ENCODE assay signal across 26 mouse cellular contexts in genomic region chr8:35289967-35290366, GRCm38 (mm10).
DNase-seq lines count a peak whose midpoint lies in the region; ATAC-seq and TF ChIP-seq lines count a peak whose summit lies in the region.
"Had no signal": no experiment of that assay in that cellular context is flagged by ENCODE, and none has a peak within 500 bp of the region (broad histone marks: within the 10 kb centered on the region; RNA-seq: fewer than 3 reads in every experiment).

No protein-coding gene starts in this region.

- H3K4me3 ChIP-seq in heart, embryonic 14.5 days (ENCODE audit: control insufficient read depth in 1 of 2, insufficient read depth in 1 of 2, low read depth in 1 of 2, low read length in 2 of 2) = no peak overlapping the region
- H3K4me3 ChIP-seq in lung, embryonic 16.5 days (ENCODE audit: low read length) = no peak overlapping the region
- H3K4me3 ChIP-seq in lung, adult 2 months (replicated peaks; ENCODE audit: extremely low read depth, low read depth, low read length) = no peak overlapping the region
- no peak overlapping the region for H3K4me3 ChIP-seq in stomach, embryonic 15.5 days (replicated peaks)
- no peak overlapping the region for H3K4me3 ChIP-seq in intestine, embryonic 16.5 days (ENCODE audit: low read length)
- H3K4me3 ChIP-seq: forebrain, embryonic 13.5 days; intestine, embryonic 15.5 days; limb, embryonic 12.5 days; liver, embryonic 12.5 days; midbrain, embryonic 10.5 days; midbrain, embryonic 15.5 days; neural tube, embryonic 15.5 days had no signal

- peaks cover 2 to 9% of the 10 kb centered on the region in 2 experiments; a peak in 3 of 4 replicates for H3K4me1 ChIP-seq in heart, embryonic 14.5 days (ENCODE audit: control insufficient read depth in 2 of 2, insufficient read depth in 2 of 2, low read length in 2 of 2)
- H3K4me1 ChIP-seq in lung, embryonic 16.5 days (replicated peaks; ENCODE audit: control insufficient read depth, insufficient read depth, low read length) = peaks cover 8% of the 10 kb centered on the region
- H3K4me1 ChIP-seq in lung, adult 2 months (ENCODE audit: control insufficient read depth, insufficient read depth, low read length) = no peaks in the 10 kb centered on the region
- H3K4me1 ChIP-seq in stomach, embryonic 15.5 days = peaks cover 6% of the 10 kb centered on the region
- H3K4me1 ChIP-seq in intestine, embryonic 16.5 days (ENCODE audit: control insufficient read depth, insufficient read depth, low read length) = peaks cover 10% of the 10 kb centered on the region
- H3K4me1 ChIP-seq: forebrain, embryonic 13.5 days; liver, embryonic 12.5 days; midbrain, embryonic 15.5 days; neural tube, embryonic 15.5 days had no signal

- 0 out of 2 replicates have a peak, but pooled peaks cover 11% of the 10 kb centered on the region for H3K9me3 ChIP-seq in heart, embryonic 14.5 days (ENCODE audit: control insufficient read depth, low read length)
- H3K9me3 ChIP-seq in lung, embryonic 16.5 days (ENCODE audit: control insufficient read depth, low read length) = 0 out of 2 replicates have a peak, but pooled peaks cover 2% of the 10 kb centered on the region
- no peaks in the 10 kb centered on the region for H3K9me3 ChIP-seq in stomach, embryonic 15.5 days
- peaks cover 2% of the 10 kb centered on the region for H3K9me3 ChIP-seq in intestine, embryonic 16.5 days (ENCODE audit: control insufficient read depth, low read length)
- H3K9me3 ChIP-seq: forebrain, embryonic 13.5 days; intestine, embryonic 15.5 days; limb, embryonic 12.5 days; liver, embryonic 12.5 days; midbrain, embryonic 10.5 days; midbrain, embryonic 15.5 days; neural tube, embryonic 15.5 days had no signal

- no peak for TF ChIP-seq CTCF in lung, adult 2 months (IDR thresholded peaks at IDR 0.05; ENCODE audit: insufficient read depth, low read length)

- DNase-seq in heart, postnatal 10 days = no peak
- no peak for DNase-seq in lung, adult 2 months
- DNase-seq: adrenal gland, postnatal 25 days; B cell, adult 2 months; cerebellum, adult 18-20 months; cerebellum, postnatal 14 days; gastrocnemius, postnatal 25 days; kidney, adult 8-10 months; kidney, postnatal 10 days; layer of hippocampus, adult 9-11 months; liver, postnatal 0 days; right cerebral cortex, postnatal 25 days; thymus, adult 2 months; thymus, postnatal 36 days had no signal

- 0 out of 2 replicates have a peak, but pooled peaks have one; percentile 50 for ATAC-seq in heart, embryonic 14.5 days (ENCODE audit: insufficient number of reproducible peaks, insufficient read depth, low FRiP score, low read depth)
- ATAC-seq in lung, embryonic 16.5 days (ENCODE audit: low read depth) = no peak
- ATAC-seq in stomach, embryonic 15.5 days (ENCODE audit: insufficient read depth, low FRiP score, low read depth) = no peak
- no peak for ATAC-seq in intestine, embryonic 16.5 days
- ATAC-seq: forebrain, embryonic 13.5 days; hindbrain, embryonic 16.5 days; intestine, embryonic 15.5 days; liver, embryonic 12.5 days; liver, postnatal 0 days; midbrain, embryonic 15.5 days had no signal

- no peak overlapping the region for H3K9ac ChIP-seq in heart, embryonic 14.5 days (ENCODE audit: low read length)
- no peak overlapping the region for H3K9ac ChIP-seq in lung, embryonic 16.5 days (ENCODE audit: low read length)
- no peak overlapping the region for H3K9ac ChIP-seq in stomach, embryonic 15.5 days
- no peak overlapping the region for H3K9ac ChIP-seq in intestine, embryonic 16.5 days (ENCODE audit: low read depth, low read length)
- H3K9ac ChIP-seq: forebrain, embryonic 13.5 days; intestine, embryonic 15.5 days; limb, embryonic 12.5 days; liver, embryonic 12.5 days; liver, postnatal 0 days; midbrain, embryonic 15.5 days; neural tube, embryonic 15.5 days had no signal

- intact Hi-C loops in heart, postnatal 10 days (cut with DNase I) = no loop called here

- H3K4me2 ChIP-seq in heart, embryonic 14.5 days (ENCODE audit: low read length) = no peak overlapping the region
- no peak overlapping the region for H3K4me2 ChIP-seq in lung, embryonic 16.5 days (ENCODE audit: low read depth, low read length)
- no peak overlapping the region for H3K4me2 ChIP-seq in stomach, embryonic 15.5 days
- no peak overlapping the region for H3K4me2 ChIP-seq in intestine, embryonic 16.5 days (ENCODE audit: low read depth, low read length)
- H3K4me2 ChIP-seq: forebrain, embryonic 13.5 days; intestine, embryonic 15.5 days; limb, embryonic 12.5 days; liver, embryonic 12.5 days; midbrain, embryonic 15.5 days; neural tube, embryonic 15.5 days had no signal

- WGBS in heart, embryonic 14.5 days = 29% methylated on average over 4 of the region's 4 CpGs
- WGBS in lung, embryonic 16.5 days = 38% methylated on average over 4 of the region's 4 CpGs
- 61% methylated on average over 4 of the region's 4 CpGs for WGBS in lung, adult 2 months
- 56% methylated on average over 4 of the region's 4 CpGs for WGBS in stomach, embryonic 15.5 days
- WGBS in intestine, embryonic 16.5 days = 57% methylated on average over 4 of the region's 4 CpGs

- H3K27me3 ChIP-seq in heart, embryonic 14.5 days (ENCODE audit: control insufficient read depth, insufficient read depth, low read length) = no peaks in the 10 kb centered on the region
- no peaks in the 10 kb centered on the region for H3K27me3 ChIP-seq in lung, embryonic 16.5 days (ENCODE audit: control insufficient read depth, insufficient read depth, low read depth, low read length)
- no peaks in the 10 kb centered on the region for H3K27me3 ChIP-seq in stomach, embryonic 15.5 days (replicated peaks)
- no peaks in the 10 kb centered on the region for H3K27me3 ChIP-seq in intestine, embryonic 16.5 days (replicated peaks; ENCODE audit: control insufficient read depth, insufficient read depth, low read length)
- H3K27me3 ChIP-seq: forebrain, embryonic 13.5 days; intestine, embryonic 15.5 days; limb, embryonic 12.5 days; liver, embryonic 12.5 days; midbrain, embryonic 15.5 days; neural tube, embryonic 15.5 days had no signal

- TF ChIP-seq POLR2A in lung, adult 2 months (IDR thresholded peaks at IDR 0.05; ENCODE audit: borderline replicate concordance, extremely low read depth, low read depth, low read length) = no peak

- no peaks in the 10 kb centered on the region for H3K36me3 ChIP-seq in heart, embryonic 14.5 days (ENCODE audit: control insufficient read depth, insufficient read depth, low read length)
- H3K36me3 ChIP-seq in lung, embryonic 16.5 days (ENCODE audit: control insufficient read depth, insufficient read depth, low read length) = no peaks in the 10 kb centered on the region
- no peaks in the 10 kb centered on the region for H3K36me3 ChIP-seq in stomach, embryonic 15.5 days
- no peaks in the 10 kb centered on the region for H3K36me3 ChIP-seq in intestine, embryonic 16.5 days (ENCODE audit: control insufficient read depth, insufficient read depth, low read length)
- H3K36me3 ChIP-seq: intestine, embryonic 15.5 days; limb, embryonic 12.5 days; liver, embryonic 12.5 days; midbrain, embryonic 10.5 days; midbrain, embryonic 15.5 days; neural tube, embryonic 15.5 days had no signal

- H3K27ac ChIP-seq in heart, embryonic 14.5 days (replicated peaks in 1 of 2; ENCODE audit: control insufficient read depth in 1 of 2, insufficient read depth in 1 of 2, low read depth in 2 of 2, low read length in 2 of 2) = no peak overlapping the region
- peak overlapping the region; percentile 21; the same call in 1 of the 2 replicates for H3K27ac ChIP-seq in lung, embryonic 16.5 days (ENCODE audit: low read length)
- peak overlapping the region; percentile 4; the same call in 1 of the 2 replicates for H3K27ac ChIP-seq in stomach, embryonic 15.5 days
- no peak overlapping the region for H3K27ac ChIP-seq in intestine, embryonic 16.5 days (ENCODE audit: low read length)
- H3K27ac ChIP-seq: forebrain, embryonic 13.5 days; intestine, embryonic 15.5 days; limb, embryonic 12.5 days; liver, embryonic 12.5 days; midbrain, embryonic 10.5 days; midbrain, embryonic 15.5 days; neural tube, embryonic 15.5 days had no signal

Comparison
In these comparisons a context has a peak if more than half of its experiments do, and no peak if none do; other contexts are left out.
1. H3K27ac ChIP-seq: peak in lung, embryonic 16.5 days (single experiment) and stomach, embryonic 15.5 days (single experiment); none in heart, embryonic 14.5 days (0 of 2) and intestine, embryonic 16.5 days (single experiment).